Mouse (Mus musculus) ES-E14 (cell line): Measurements from ENCODE around the gene Fam221a.

ENCODE experiments used
- CHD2 ChIP-seq: IDR thresholded peaks from 2 replicates; pipeline ENCODE4 v1.6.1; 2014; ENCODE audit warnings: mild to moderate bottlenecking, low read depth, low read length, inconsistent platforms
- HCFC1 ChIP-seq: IDR thresholded peaks from 2 replicates; pipeline ENCODE4 v1.6.1; 2012; ENCODE audit warnings: low read length, inconsistent platforms, borderline replicate concordance; ENCODE audit not compliant: insufficient read depth
- MAFK ChIP-seq: IDR thresholded peaks from 2 replicates; pipeline ENCODE4 v1.6.1; 2014; ENCODE audit warnings: mild to moderate bottlenecking, low read depth, low read length, inconsistent platforms; ENCODE audit not compliant: insufficient read depth
- ZC3H11A ChIP-seq: IDR thresholded peaks from 2 replicates; pipeline ENCODE4 v1.6.1; 2012; ENCODE audit warnings: low read depth, mild to moderate bottlenecking, inconsistent platforms, low read length, borderline replicate concordance
- ZNF384 ChIP-seq: IDR thresholded peaks from 2 replicates; pipeline ENCODE4 v1.6.1; 2012; ENCODE audit warnings: low read depth, low read length, inconsistent platforms

- no peak for TF ChIP-seq ZNF384
- TF ChIP-seq CHD2 = no peak
- TF ChIP-seq MAFK = no peak
- TF ChIP-seq ZC3H11A = no peak
- TF ChIP-seq HCFC1 = no peak
These were observed 12.9 kb upstream of the Fam221a start for GRCm38 (mm10) chr6:49354613-49355012.
